Mouse (Mus musculus): Measurements from ENCODE around the gene Ppp1ca. TPM values are rescaled to one million over a fixed set of nuclear protein-coding genes. Genes with fewer than 3 reads are reported as not detected.

The Ppp1ca gene
- polyA plus RNA-seq, 1 experiment from 2014 or later = 684 TPM

DNA sequence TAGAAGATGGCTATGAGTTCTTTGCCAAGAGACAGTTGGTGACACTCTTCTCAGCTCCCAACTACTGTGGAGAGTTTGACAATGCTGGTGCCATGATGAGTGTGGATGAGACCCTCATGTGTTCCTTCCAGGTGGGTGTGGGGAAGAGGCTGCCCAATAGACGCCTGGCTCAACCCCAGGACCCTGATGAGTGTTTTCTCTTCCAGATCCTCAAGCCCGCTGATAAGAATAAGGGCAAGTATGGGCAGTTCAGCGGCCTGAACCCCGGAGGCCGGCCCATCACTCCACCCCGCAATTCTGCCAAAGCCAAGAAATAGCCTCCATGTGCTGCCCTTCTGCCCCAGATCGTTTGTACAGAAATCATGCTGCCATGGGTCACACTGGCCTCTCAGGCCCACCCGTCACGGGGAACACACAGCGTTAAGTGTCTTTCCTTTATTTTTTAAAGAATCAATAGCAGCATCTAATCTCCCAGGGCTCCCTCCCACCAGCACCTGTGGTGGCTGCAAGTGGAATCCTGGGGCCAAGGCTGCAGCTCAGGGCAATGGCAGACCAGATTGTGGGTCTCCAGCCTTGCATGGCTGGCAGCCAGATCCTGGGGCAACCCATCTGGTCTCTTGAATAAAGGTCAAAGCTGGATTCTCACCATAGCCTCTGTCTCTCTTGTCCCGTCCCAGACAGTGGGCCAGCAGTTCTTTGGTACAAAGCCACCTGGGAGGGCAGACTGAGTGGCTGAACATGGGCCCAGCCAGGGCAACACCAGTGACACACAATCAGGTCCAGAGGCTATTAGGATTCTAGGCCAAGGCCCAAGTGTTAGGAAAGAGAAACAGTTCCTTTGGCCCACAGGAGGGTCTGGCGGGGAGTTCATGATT is 3.1 kb downstream of the Ppp1ca start:
- no peak for ATAC-seq (ENCODE audit: low FRiP score)
- 81% methylated on average over 12 of the region's 12 CpGs for WGBS
- H3K4me2 ChIP-seq (replicated peaks) = no peak overlapping the region
- H3K36me3 ChIP-seq = peaks cover 55% of the 10 kb centered on the region
- H3K4me1 ChIP-seq = peaks cover 30% of the 10 kb centered on the region
- no peaks in the 10 kb centered on the region for H3K9me3 ChIP-seq (replicated peaks)
- no peak overlapping the region for H3K27ac ChIP-seq
- H3K4me3 ChIP-seq = no peak overlapping the region
- H3K9ac ChIP-seq = peak overlapping the region; percentile 23; the same call in 1 of the 2 replicates
- no peaks in the 10 kb centered on the region for H3K27me3 ChIP-seq

DNA sequence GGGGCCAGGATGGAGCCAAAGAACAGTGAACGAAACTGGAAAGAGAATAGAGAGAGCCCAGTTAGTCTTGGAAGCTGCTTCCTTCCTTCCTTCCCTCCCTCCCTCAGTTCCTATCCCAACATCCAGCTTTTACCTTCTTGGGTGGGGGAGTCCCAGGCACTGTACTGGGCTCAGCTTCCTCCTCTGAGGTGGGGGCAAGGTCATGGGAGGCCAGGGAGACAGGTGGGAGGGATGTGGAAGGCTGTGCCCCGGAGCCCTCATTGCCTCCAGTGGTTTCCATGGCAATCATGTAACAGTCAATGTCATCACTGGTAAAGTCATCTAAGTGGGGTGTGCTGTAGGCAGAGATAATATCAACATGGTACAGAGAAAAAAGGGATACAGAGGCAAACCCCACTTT is 4.2 kb downstream of the Ppp1ca start:
- Histone ChIP-seq H3K4me3 (no peak overlapping the region), H3K27me3 (no peaks in the 10 kb centered on the region), H3K9ac (no peak overlapping the region), H3K4me1 (peaks cover 40% of the 10 kb centered on the region), H3K9me3 (replicated peaks) (no peaks in the 10 kb centered on the region), H3K4me2 (replicated peaks) (no peak overlapping the region), H3K27ac (no peak overlapping the region), H3K36me3 (peaks cover 55% of the 10 kb centered on the region)
- no peak for ATAC-seq (ENCODE audit: low FRiP score)
- 66% methylated on average over 2 of the region's 2 CpGs for WGBS

DNA sequence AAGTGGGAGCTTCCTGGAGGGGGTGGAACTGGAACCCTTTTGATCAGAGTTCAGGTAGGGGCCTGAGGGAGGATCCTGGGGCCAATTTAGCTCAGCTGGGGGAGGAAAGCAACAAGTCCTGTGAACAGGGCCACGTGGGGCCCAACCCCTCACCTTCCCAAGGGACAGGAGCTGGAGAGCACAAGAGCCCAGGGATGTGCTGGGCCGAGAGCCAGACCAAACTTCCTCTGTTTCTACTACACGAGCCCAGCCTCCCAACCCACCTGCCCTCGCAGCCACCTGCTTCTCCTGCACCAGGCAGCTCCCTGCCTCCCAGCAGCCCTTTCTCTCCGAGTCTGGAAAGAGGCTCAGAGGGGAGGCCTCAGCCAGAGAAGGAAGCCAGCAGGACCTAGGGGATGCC is 4.7 kb downstream of the Ppp1ca start:
- WGBS = 58% methylated on average over 5 of the region's 5 CpGs
- Histone ChIP-seq H3K4me3 (no peak overlapping the region), H3K36me3 (peaks cover 55% of the 10 kb centered on the region), H3K9ac (0 out of 2 replicates have a peak overlapping the region, but pooled peaks have one; percentile 18), H3K4me1 (peaks cover 38% of the 10 kb centered on the region), H3K9me3 (replicated peaks) (no peaks in the 10 kb centered on the region), H3K27ac (no peak overlapping the region), H3K4me2 (replicated peaks) (no peak overlapping the region), H3K27me3 (no peaks in the 10 kb centered on the region)
- ATAC-seq (ENCODE audit: low FRiP score) = no peak

DNA sequence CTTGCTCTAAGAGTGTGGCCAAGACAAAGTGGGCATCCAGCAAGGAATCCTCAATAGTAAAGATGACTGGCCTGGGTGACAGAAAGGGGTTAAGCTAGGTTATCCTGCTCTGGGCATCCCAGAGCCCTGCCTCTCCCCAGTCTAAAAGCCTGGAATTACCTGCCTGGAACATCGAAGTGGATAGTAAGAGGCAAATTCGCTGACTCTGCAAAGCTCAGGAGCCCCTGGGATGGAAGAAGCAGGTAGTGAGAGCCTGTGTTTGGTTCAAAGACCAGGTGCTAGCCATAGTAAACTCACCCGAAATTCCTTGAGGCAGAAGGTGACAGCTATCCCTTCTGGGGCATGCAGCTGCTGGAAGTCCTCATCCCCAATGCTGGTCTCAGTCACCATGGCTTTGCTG is 5.3 kb downstream of the Ppp1ca start:
- Histone ChIP-seq H3K9me3 (replicated peaks) (no peaks in the 10 kb centered on the region), H3K27me3 (0 out of 2 replicates have a peak, but pooled peaks cover 2% of the 10 kb centered on the region), H3K9ac (0 out of 2 replicates have a peak overlapping the region, but pooled peaks have one; percentile 18), H3K4me3 (no peak overlapping the region), H3K27ac (no peak overlapping the region), H3K36me3 (peaks cover 55% of the 10 kb centered on the region), H3K4me2 (replicated peaks) (no peak overlapping the region), H3K4me1 (peaks cover 43% of the 10 kb centered on the region)
- ATAC-seq (ENCODE audit: low FRiP score) = no peak
- WGBS = 77% methylated on average over 3 of the region's 3 CpGs

DNA sequence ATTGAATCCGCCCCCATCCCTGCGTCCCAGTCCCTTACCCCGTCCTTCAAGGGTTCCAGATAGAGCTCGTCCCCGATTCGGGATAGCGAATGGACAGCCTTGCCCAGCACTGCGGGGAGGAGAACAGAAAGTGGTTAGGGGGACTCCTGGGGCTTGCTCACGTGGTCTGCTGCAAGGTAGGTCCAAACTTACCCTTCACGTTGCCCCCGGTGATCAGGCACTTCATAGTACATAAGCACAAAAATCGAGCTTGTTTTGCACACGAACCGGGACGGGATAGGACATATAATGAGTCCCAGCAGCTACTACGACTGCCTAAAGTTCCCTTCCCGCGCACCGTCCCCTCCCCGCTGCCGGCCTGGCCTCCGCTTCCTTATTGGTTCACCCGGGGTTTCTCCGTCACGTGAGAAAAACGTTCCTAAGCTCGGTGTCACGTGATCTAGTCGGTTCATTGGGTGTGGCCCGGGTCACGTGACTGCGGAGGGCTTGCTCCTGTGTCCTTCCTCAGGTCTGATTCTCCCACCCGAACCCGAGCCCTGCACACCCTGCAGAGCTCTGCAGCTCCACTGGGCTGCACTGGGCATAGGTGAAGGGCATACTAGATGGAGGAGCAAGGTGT is 9.5 kb downstream of the Ppp1ca start, which contains the start of gene Rad9a:
Gene Rad9a, minus strand, starts transcription at position 372 of the 619 bp plus-strand sequence.
- H3K27me3 ChIP-seq = peaks cover 19% of the 10 kb centered on the region
- WGBS = under 1% methylated on average over 34 of the region's 34 CpGs
- peaks cover 25% of the 10 kb centered on the region for H3K36me3 ChIP-seq
- peak within 1 kb of the TSS; percentile 53 for H3K4me3 ChIP-seq
- H3K4me1 ChIP-seq = peaks cover 31% of the 10 kb centered on the region
- peak; percentile 85 for ATAC-seq (ENCODE audit: low FRiP score)
- H3K4me2 ChIP-seq (replicated peaks) = peak within 1 kb of the TSS; percentile 94
- H3K27ac ChIP-seq = peak within 1 kb of the TSS; percentile 41; the same call in 1 of the 2 replicates
- no peaks in the 10 kb centered on the region for H3K9me3 ChIP-seq (replicated peaks)
- peak within 1 kb of the TSS; percentile 80 for H3K9ac ChIP-seq

DNA sequence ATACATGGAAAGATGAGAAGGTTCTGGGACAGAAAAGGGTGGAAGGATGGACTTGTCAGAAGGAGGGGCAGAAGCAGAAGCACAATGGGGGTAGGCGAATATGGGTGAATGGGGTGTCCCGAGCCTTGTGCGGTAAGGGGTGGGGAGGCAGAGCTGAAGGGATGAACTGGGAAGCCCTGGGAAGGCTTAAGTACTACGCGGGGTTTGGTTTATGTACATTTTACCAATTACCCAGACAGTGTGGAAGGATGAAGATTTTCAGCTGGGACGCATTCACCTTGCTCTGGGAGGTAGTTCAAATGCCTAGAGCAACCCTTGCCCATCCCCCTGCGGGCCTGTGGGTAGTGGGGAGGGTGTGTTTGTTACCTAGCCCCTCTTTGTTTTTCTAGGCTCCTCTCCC is 10.3 kb downstream of the Ppp1ca start:
- peaks cover 20% of the 10 kb centered on the region for H3K27me3 ChIP-seq
- H3K36me3 ChIP-seq = peaks cover 17% of the 10 kb centered on the region
- H3K27ac ChIP-seq = no peak overlapping the region
- 31% methylated on average over 7 of the region's 7 CpGs for WGBS
- peak overlapping the region; percentile 94 for H3K4me2 ChIP-seq (replicated peaks)
- ATAC-seq (ENCODE audit: low FRiP score) = peak; percentile 36; the same call in 1 of the 2 replicates
- peak overlapping the region; percentile 53 for H3K4me3 ChIP-seq
- no peaks in the 10 kb centered on the region for H3K9me3 ChIP-seq (replicated peaks)
- peak overlapping the region; percentile 80 for H3K9ac ChIP-seq
- peaks cover 24% of the 10 kb centered on the region for H3K4me1 ChIP-seq

DNA sequence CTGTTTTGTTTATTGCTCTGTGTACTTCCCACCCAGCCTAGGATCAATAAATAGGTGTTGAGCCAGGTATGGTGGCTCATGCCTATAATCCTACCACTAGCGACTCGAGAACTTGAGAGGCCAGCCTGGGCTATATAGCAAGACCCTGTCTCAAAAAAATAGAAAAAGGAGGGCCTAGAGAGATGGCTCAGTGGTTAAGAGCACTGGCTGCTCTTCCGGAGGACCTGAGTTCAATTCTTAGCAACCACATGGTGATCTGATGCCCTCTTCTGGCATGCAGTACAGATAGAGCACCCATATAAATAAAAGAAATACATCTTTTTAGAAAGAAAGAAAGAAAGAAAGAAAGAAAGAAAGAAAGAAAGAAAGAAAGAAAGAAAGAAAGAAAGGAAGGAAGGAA is 11.3 kb downstream of the Ppp1ca start:
- Histone ChIP-seq H3K27me3 (peaks cover 20% of the 10 kb centered on the region), H3K4me3 (no peak overlapping the region), H3K9me3 (replicated peaks) (no peaks in the 10 kb centered on the region), H3K4me1 (peaks cover 24% of the 10 kb centered on the region), H3K27ac (no peak overlapping the region), H3K36me3 (peaks cover 7% of the 10 kb centered on the region), H3K9ac (no peak overlapping the region), H3K4me2 (replicated peaks) (no peak overlapping the region)
- WGBS = 68% methylated on average over 3 of the region's 3 CpGs
- ATAC-seq (ENCODE audit: low FRiP score) = no peak

DNA sequence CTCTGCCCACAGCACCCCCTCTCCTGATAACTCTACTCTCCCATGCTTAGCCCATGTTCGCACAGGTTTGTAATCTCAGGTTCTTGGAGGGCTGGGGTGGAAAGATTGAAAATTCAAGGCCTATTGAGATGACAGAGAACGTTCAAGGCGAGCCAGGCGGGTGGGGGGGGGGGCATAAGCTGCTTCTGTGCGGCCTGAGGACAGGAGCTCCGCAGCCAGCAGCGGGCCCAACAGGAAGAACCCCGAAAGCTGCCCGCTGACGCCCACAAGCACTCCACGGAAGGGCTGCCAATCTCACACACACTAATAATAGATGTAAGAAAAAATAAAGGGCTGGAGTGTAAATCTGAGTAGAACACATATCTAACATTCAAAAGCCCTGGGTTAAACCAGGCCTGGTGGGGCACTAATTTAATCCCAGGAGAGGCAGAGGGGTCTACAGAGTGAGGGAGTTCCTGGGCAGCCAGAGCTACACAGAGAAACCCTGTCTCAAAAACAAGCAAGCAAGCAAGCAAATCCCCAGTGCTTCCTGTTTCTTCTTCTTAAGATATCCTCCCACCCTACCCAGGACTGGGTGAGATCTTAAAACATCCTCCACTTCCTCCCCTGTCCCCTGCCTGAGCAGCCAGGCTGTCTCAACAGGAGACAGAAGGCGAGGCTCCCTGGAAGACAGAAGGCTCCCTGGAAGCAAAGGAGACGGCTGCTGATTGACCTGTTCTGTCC is 11.9 kb downstream of the Ppp1ca start:
- no peak overlapping the region; the same call in 1 of the 2 replicates for H3K9ac ChIP-seq
- no peak overlapping the region for H3K4me3 ChIP-seq
- peaks cover 5% of the 10 kb centered on the region; the same call in 1 of the 2 replicates for H3K36me3 ChIP-seq
- peaks cover 20% of the 10 kb centered on the region for H3K27me3 ChIP-seq
- H3K4me1 ChIP-seq = peaks cover 24% of the 10 kb centered on the region
- no peak overlapping the region for H3K27ac ChIP-seq
- H3K4me2 ChIP-seq (replicated peaks) = no peak overlapping the region
- WGBS = 65% methylated on average over 13 of the region's 13 CpGs
- no peaks in the 10 kb centered on the region for H3K9me3 ChIP-seq (replicated peaks)
- no peak for ATAC-seq (ENCODE audit: low FRiP score)

DNA sequence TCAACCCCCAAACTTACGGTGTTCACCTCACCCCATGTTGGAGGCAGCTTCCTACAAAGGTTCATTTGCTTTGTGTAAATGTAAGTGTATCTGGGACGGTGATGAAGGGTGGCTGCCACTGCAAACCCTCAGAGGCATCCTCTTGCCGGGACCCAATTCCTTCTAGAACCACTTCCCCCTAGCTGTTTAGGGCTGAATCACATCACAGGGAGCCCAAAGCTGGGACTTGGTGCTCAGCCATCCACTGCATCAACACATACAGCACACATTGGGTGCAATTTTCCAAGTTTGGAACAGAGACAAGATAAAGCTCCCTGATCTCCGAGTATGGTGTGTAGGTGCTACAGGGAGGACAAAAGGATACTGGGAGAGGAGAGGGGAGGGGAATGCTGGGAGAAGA is 13.0 kb downstream of the Ppp1ca start:
- Histone ChIP-seq H3K36me3 (no peaks in the 10 kb centered on the region), H3K27me3 (peaks cover 24% of the 10 kb centered on the region), H3K9me3 (replicated peaks) (no peaks in the 10 kb centered on the region), H3K9ac (no peak overlapping the region), H3K4me3 (no peak overlapping the region), H3K4me1 (peaks cover 24% of the 10 kb centered on the region), H3K4me2 (replicated peaks) (no peak overlapping the region), H3K27ac (no peak overlapping the region)
- no peak for ATAC-seq (ENCODE audit: low FRiP score)
- WGBS = 72% methylated on average over 3 of the region's 4 CpGs

DNA sequence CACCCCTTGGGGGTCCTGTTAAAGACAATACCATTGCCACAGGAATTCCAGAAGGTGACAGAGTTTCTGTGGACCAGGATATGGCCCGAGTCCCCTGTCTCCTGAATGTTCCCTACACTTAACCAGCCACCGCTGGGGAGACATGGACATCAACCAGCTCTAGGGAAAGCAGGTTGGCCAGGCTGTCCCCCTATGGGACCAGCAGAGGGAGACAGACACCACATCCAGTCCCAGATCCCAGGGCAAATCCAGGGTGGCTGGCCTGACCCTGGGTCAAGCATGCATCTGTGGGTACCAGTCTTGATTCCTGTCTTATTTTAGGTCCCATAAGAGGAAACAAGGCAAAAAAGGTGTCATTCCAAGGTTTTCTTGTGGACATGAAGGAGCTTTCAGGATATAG is 15.1 kb downstream of the Ppp1ca start:
- ATAC-seq (ENCODE audit: low FRiP score) = peak; percentile 39; the same call in 1 of the 2 replicates
- Histone ChIP-seq H3K9me3 (replicated peaks) (no peaks in the 10 kb centered on the region), H3K9ac (no peak overlapping the region), H3K4me1 (peaks cover 8% of the 10 kb centered on the region), H3K27ac (no peak overlapping the region), H3K27me3 (peaks cover 37% of the 10 kb centered on the region), H3K36me3 (no peaks in the 10 kb centered on the region), H3K4me3 (no peak overlapping the region), H3K4me2 (replicated peaks) (no peak overlapping the region)
- WGBS = 2% methylated on average over 2 of the region's 2 CpGs

DNA sequence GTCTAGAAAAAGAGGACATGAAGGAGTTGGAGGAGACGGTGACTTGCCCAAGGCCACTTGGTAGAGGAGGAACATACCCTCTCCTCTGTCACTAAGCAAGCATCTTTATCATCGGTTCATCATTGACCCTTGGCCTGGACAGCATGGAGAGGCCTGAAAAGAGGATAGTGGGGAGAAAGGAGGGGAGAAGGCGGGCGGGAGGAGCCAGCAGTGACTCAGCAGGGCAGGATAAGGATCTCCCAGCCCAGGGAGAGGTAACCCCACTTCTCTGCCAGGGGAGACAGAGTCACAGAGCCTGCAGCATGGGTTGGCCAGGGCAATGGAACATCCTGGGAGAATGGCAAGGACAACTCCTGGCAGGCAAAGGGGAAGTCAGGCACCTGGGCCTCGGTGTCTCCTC is 16.7 kb downstream of the Ppp1ca start:
- no peak overlapping the region for H3K4me3 ChIP-seq
- H3K4me1 ChIP-seq = peaks cover 14% of the 10 kb centered on the region
- 0 out of 2 replicates have a peak overlapping the region, but pooled peaks have one; percentile 13 for H3K9ac ChIP-seq
- H3K4me2 ChIP-seq (replicated peaks) = no peak overlapping the region
- no peak for ATAC-seq (ENCODE audit: low FRiP score)
- peaks cover 49% of the 10 kb centered on the region for H3K27me3 ChIP-seq
- no peaks in the 10 kb centered on the region for H3K9me3 ChIP-seq (replicated peaks)
- no peaks in the 10 kb centered on the region for H3K36me3 ChIP-seq
- WGBS = 71% methylated on average over 5 of the region's 5 CpGs
- H3K27ac ChIP-seq = no peak overlapping the region

All from hindbrain, embryonic 12.5 days (tissue).